Mouse (Mus musculus) forebrain, embryonic 15.5 days (tissue): ENCODE measurements around the gene Meioc. TPM values are rescaled to one million over a fixed set of nuclear protein-coding genes. Genes with fewer than 3 reads are reported as not detected.

ENCODE experiments used
- ATAC-seq: fragments of 200-750 bp; cut with Nextera tagmentation; replicated peaks from 2 replicates; pipeline ENCODE4 v1.8.0; 2017; ENCODE audit warnings: mild to moderate bottlenecking, moderate TSS enrichment, moderate library complexity
- H3K27ac ChIP-seq: fragments of 300-500 bp; sonication (generic); replicated peaks from 2 replicates; pipeline ENCODE4 v1.5.1; 2015; ENCODE audit warnings: mild to moderate bottlenecking, inconsistent platforms
- H3K27me3 ChIP-seq: fragments of 300-500 bp; sonication (generic); 2 replicates; pipeline ENCODE4 v1.6.1; 2015; ENCODE audit warnings: inconsistent platforms
- H3K36me3 ChIP-seq: fragments of 300-500 bp; sonication (generic); 2 replicates; pipeline ENCODE4 v1.6.1; 2015; ENCODE audit warnings: mild to moderate bottlenecking, inconsistent platforms
- H3K4me1 ChIP-seq: fragments of 300-500 bp; sonication (generic); 2 replicates; pipeline ENCODE4 v1.6.1; 2015; ENCODE audit warnings: inconsistent platforms
- H3K4me2 ChIP-seq: fragments of 300-500 bp; sonication (generic); replicated peaks from 2 replicates; pipeline ENCODE4 v1.6.1; 2015; ENCODE audit warnings: mild to moderate bottlenecking, inconsistent platforms
- H3K4me3 ChIP-seq: fragments of 300-500 bp; sonication (generic); 2 replicates; pipeline ENCODE4 v1.5.1; 2015; ENCODE audit warnings: mild to moderate bottlenecking, inconsistent platforms
- H3K9ac ChIP-seq: fragments of 300-500 bp; sonication (generic); replicated peaks from 2 replicates; pipeline ENCODE4 v1.6.1; 2015; ENCODE audit warnings: mild to moderate bottlenecking, inconsistent platforms
- H3K9me3 ChIP-seq: fragments of 300-500 bp; sonication (generic); 2 replicates; pipeline ENCODE4 v1.6.1; 2016; ENCODE audit warnings: inconsistent platforms
- WGBS: fragments of 180-500 bp; shearing (Covaris S2); methylation state at CpG from one replicate; pipeline ENCODE4 v1.1.7; 2015; ENCODE audit warnings: mixed read lengths; 5-methylcytosine and 5-hydroxymethylcytosine counted together
- polyA plus RNA-seq: library from polyadenylated mRNA; unstranded; fragments of >200 nt; fragmentation: Nextera tagmentation; extraction: Ambion mirVana; gene quantifications from 2 replicates; pipeline ENCODE4 v1.2.1, GENCODE M21; 2015

Gene Meioc
- polyA plus RNA-seq, 1 experiment from 2014 or later: 0.10 TPM

- H3K27me3 ChIP-seq: no peaks in the 10 kb centered on the region
- H3K9me3 ChIP-seq: no peaks in the 10 kb centered on the region
- H3K9ac ChIP-seq: no peak overlapping the region
- H3K27ac ChIP-seq: no peak overlapping the region
- 0 out of 2 replicates have a peak, but pooled peaks cover 3% of the 10 kb centered on the region for H3K4me1 ChIP-seq
- H3K4me3 ChIP-seq: no peak overlapping the region
- ATAC-seq: no peak
- 74% methylated on average over 10 of the region's 10 CpGs for WGBS
- H3K36me3 ChIP-seq: no peaks in the 10 kb centered on the region
- no peak overlapping the region for H3K4me2 ChIP-seq
Measured at GRCm38 (mm10) chr11:102643891-102644382, 19.6 kb upstream of the Meioc start.

- Histone ChIP-seq H3K27me3 (no peaks in the 10 kb centered on the region), H3K4me1 (no peaks in the 10 kb centered on the region), H3K27ac (no peak overlapping the region), H3K9ac (no peak overlapping the region), H3K36me3 (no peaks in the 10 kb centered on the region), H3K4me2 (no peak overlapping the region), H3K4me3 (no peak overlapping the region), H3K9me3 (no peaks in the 10 kb centered on the region)
- no peak for ATAC-seq
- WGBS: 83% methylated on average over 13 of the region's 13 CpGs
Measured at GRCm38 (mm10) chr11:102646226-102646625, 17.3 kb upstream of the Meioc start.

- no peaks in the 10 kb centered on the region for H3K36me3 ChIP-seq
- H3K4me1 ChIP-seq: no peaks in the 10 kb centered on the region
- H3K4me2 ChIP-seq: no peak overlapping the region
- H3K9ac ChIP-seq: no peak overlapping the region
- no peak overlapping the region for H3K4me3 ChIP-seq
- 62% methylated on average over 12 of the region's 12 CpGs for WGBS
- no peaks in the 10 kb centered on the region for H3K27me3 ChIP-seq
- H3K9me3 ChIP-seq: no peaks in the 10 kb centered on the region
- H3K27ac ChIP-seq: no peak overlapping the region
- no peak for ATAC-seq
Measured at GRCm38 (mm10) chr11:102647885-102648284, 15.6 kb upstream of the Meioc start.

- no peak overlapping the region for H3K27ac ChIP-seq
- H3K9ac ChIP-seq: no peak overlapping the region
- H3K4me2 ChIP-seq: no peak overlapping the region
- H3K4me3 ChIP-seq: no peak overlapping the region
- H3K9me3 ChIP-seq: no peaks in the 10 kb centered on the region
- H3K27me3 ChIP-seq: no peaks in the 10 kb centered on the region
- H3K4me1 ChIP-seq: no peaks in the 10 kb centered on the region
- 1% methylated on average over 9 of the region's 9 CpGs for whole genome bisulfite sequencing
- no peaks in the 10 kb centered on the region for H3K36me3 ChIP-seq
- no peak for ATAC-seq
Measured at GRCm38 (mm10) chr11:102651381-102651780, 12.1 kb upstream of the Meioc start.

- WGBS: 78% methylated on average over 3 of the region's 3 CpGs
- Histone ChIP-seq H3K9ac (no peak overlapping the region), H3K4me2 (no peak overlapping the region), H3K36me3 (no peaks in the 10 kb centered on the region), H3K4me1 (no peaks in the 10 kb centered on the region), H3K4me3 (no peak overlapping the region), H3K27me3 (no peaks in the 10 kb centered on the region), H3K27ac (no peak overlapping the region), H3K9me3 (no peaks in the 10 kb centered on the region)
- no peak for ATAC-seq
Measured at GRCm38 (mm10) chr11:102652844-102653243, 10.7 kb upstream of the Meioc start.

- Histone ChIP-seq H3K9ac (no peak overlapping the region), H3K36me3 (no peaks in the 10 kb centered on the region), H3K4me2 (no peak overlapping the region), H3K4me1 (no peaks in the 10 kb centered on the region), H3K4me3 (no peak overlapping the region), H3K27ac (no peak overlapping the region), H3K9me3 (no peaks in the 10 kb centered on the region), H3K27me3 (no peaks in the 10 kb centered on the region)
- 80% methylated on average over 8 of the region's 8 CpGs for WGBS
- ATAC-seq: no peak
Measured at GRCm38 (mm10) chr11:102655888-102656287, 7.6 kb upstream of the Meioc start.

GRCm38 (mm10) chr11:102656326-102656926 lies 7.1 kb upstream of the Meioc start:
- no peak for ATAC-seq
- WGBS: 20% methylated on average over 4 of the region's 4 CpGs
- Histone ChIP-seq H3K27me3 (no peaks in the 10 kb centered on the region), H3K9ac (no peak overlapping the region), H3K4me1 (no peaks in the 10 kb centered on the region), H3K27ac (no peak overlapping the region), H3K4me2 (no peak overlapping the region), H3K4me3 (no peak overlapping the region), H3K36me3 (no peaks in the 10 kb centered on the region), H3K9me3 (no peaks in the 10 kb centered on the region)

GRCm38 (mm10) chr11:102656931-102657330 lies 6.6 kb upstream of the Meioc start:
- Histone ChIP-seq H3K27ac (no peak overlapping the region), H3K4me2 (no peak overlapping the region), H3K27me3 (no peaks in the 10 kb centered on the region), H3K4me1 (no peaks in the 10 kb centered on the region), H3K4me3 (no peak overlapping the region), H3K9ac (no peak overlapping the region), H3K36me3 (no peaks in the 10 kb centered on the region), H3K9me3 (no peaks in the 10 kb centered on the region)
- 83% methylated on average over 6 of the region's 6 CpGs for WGBS
- no peak for ATAC-seq

- Histone ChIP-seq H3K4me3 (no peak overlapping the region), H3K9me3 (no peaks in the 10 kb centered on the region), H3K4me1 (no peaks in the 10 kb centered on the region), H3K4me2 (no peak overlapping the region), H3K36me3 (no peaks in the 10 kb centered on the region), H3K27ac (no peak overlapping the region), H3K9ac (no peak overlapping the region), H3K27me3 (peaks cover 12% of the 10 kb centered on the region; the same call in 1 of the 2 replicates)
- ATAC-seq: no peak
- 54% methylated on average over 33 of the region's 33 CpGs for WGBS
Measured at GRCm38 (mm10) chr11:102665151-102665550, 1.6 kb downstream of the Meioc start.

GRCm38 (mm10) chr11:102665637-102666435 lies 2.3 kb downstream of the Meioc start:
- no peak overlapping the region for H3K9ac ChIP-seq
- peaks cover 12% of the 10 kb centered on the region; the same call in 1 of the 2 replicates for H3K27me3 ChIP-seq
- H3K4me3 ChIP-seq: peak overlapping the region; percentile 11; the same call in 1 of the 2 replicates
- H3K4me1 ChIP-seq: no peaks in the 10 kb centered on the region
- no peak overlapping the region for H3K4me2 ChIP-seq
- ATAC-seq: no peak
- no peaks in the 10 kb centered on the region for H3K9me3 ChIP-seq
- H3K36me3 ChIP-seq: no peaks in the 10 kb centered on the region
- H3K27ac ChIP-seq: no peak overlapping the region
- 54% methylated on average over 84 of the region's 84 CpGs for WGBS

GRCm38 (mm10) chr11:102690162-102690561 lies 26.6 kb downstream of the Meioc start:
- no peak for ATAC-seq
- Histone ChIP-seq H3K4me3 (no peak overlapping the region), H3K36me3 (peaks cover 31% of the 10 kb centered on the region), H3K4me1 (no peaks in the 10 kb centered on the region), H3K9ac (no peak overlapping the region), H3K9me3 (no peaks in the 10 kb centered on the region), H3K4me2 (no peak overlapping the region), H3K27ac (0 out of 2 replicates have a peak overlapping the region, but pooled peaks have one; percentile 36), H3K27me3 (no peaks in the 10 kb centered on the region)
- 67% methylated on average over 6 of the region's 6 CpGs for WGBS

- Histone ChIP-seq H3K4me3 (no peak overlapping the region), H3K9ac (no peak overlapping the region), H3K4me1 (peaks cover 19% of the 10 kb centered on the region), H3K4me2 (no peak overlapping the region), H3K9me3 (no peaks in the 10 kb centered on the region), H3K27ac (no peak overlapping the region), H3K27me3 (no peaks in the 10 kb centered on the region), H3K36me3 (peaks cover 14% of the 10 kb centered on the region; the same call in 1 of the 2 replicates)
- no peak for ATAC-seq
- 95% methylated on average over 7 of the region's 7 CpGs for WGBS
Measured at GRCm38 (mm10) chr11:102695289-102695688, 31.8 kb downstream of the Meioc start.
